Mouse (Mus musculus): ENCODE data around the gene Pi4k2b.

- no peak for TF ChIP-seq POLR2A (IDR thresholded peaks at IDR 0.05; ENCODE audit: low read depth, low read length)
- TF ChIP-seq CTCF (conservative IDR thresholded peaks at IDR 0.05; ENCODE audit: insufficient read depth, insufficient read length, low read depth, low read length) = no peak
These were observed 12.8 kb downstream of the Pi4k2b start for GRCm38 (mm10) chr5:52754196-52754595.

Measured in kidney, adult 2 months (tissue).